Mouse (Mus musculus) C2C12 (cell line): ENCODE results near the gene Kpna7. TPM values are rescaled to one million over a fixed set of nuclear protein-coding genes. Genes with fewer than 3 reads are reported as not detected.
"Not testable (repeated sequence)": the region's sequence is repeated elsewhere in the genome, so short reads cannot be mapped to it uniquely, and the experiment has no call there.

ENCODE experiments used
- H3K27me3 ChIP-seq: one replicate; pipeline ENCODE4 v1.6.1; 2011; ENCODE audit not compliant: control insufficient read depth, insufficient read depth, insufficient read length
- H3K36me3 ChIP-seq: one replicate; pipeline ENCODE4 v1.6.1; 2011; ENCODE audit not compliant: control insufficient read depth, insufficient read depth
- H3K4me3 ChIP-seq: one replicate; pipeline ENCODE4 v1.5.1; 2011; ENCODE audit warnings: mild to moderate bottlenecking, control low read depth; ENCODE audit not compliant: poor library complexity, insufficient read depth, severe bottlenecking
- H3K79me2 ChIP-seq: one replicate; pipeline ENCODE4 v1.6.1; 2011; ENCODE audit not compliant: control insufficient read depth, insufficient read depth
- H3K79me3 ChIP-seq: one replicate; pipeline ENCODE4 v1.6.1; 2011; ENCODE audit warnings: low read depth, control low read depth
- H3ac ChIP-seq: one replicate; pipeline ENCODE3; 2011; ENCODE audit warnings: low read depth; ENCODE audit not compliant: control insufficient read depth, insufficient read length
- CEBPB ChIP-seq: IDR thresholded peaks from one replicate; pipeline ENCODE4 v1.6.1; 2011; ENCODE audit warnings: low read depth, mild to moderate bottlenecking, control low read depth, moderate library complexity
- CTCF ChIP-seq: IDR thresholded peaks from one replicate; pipeline ENCODE4 v1.5.1; 2011; ENCODE audit not compliant: control insufficient read depth, insufficient read depth, insufficient read length
- FOSL1 ChIP-seq: IDR thresholded peaks from one replicate; pipeline ENCODE4 v1.8.0; 2011; ENCODE audit warnings: mild to moderate bottlenecking, low read length; ENCODE audit not compliant: poor library complexity, insufficient read depth, severe bottlenecking
- MAX ChIP-seq: IDR thresholded peaks from one replicate; pipeline ENCODE4 v1.6.1; 2011; ENCODE audit warnings: mild to moderate bottlenecking, control low read depth
- MYOD1 ChIP-seq: IDR thresholded peaks from one replicate; pipeline ENCODE4 v1.6.1; 2011; ENCODE audit warnings: low read depth; ENCODE audit not compliant: control insufficient read depth, insufficient read length
- MYOG ChIP-seq: IDR thresholded peaks from one replicate; pipeline ENCODE4 v1.6.1; 2011; ENCODE audit not compliant: control insufficient read depth, insufficient read length; ENCODE audit errors: extremely low read depth
- USF1 ChIP-seq: IDR thresholded peaks from one replicate; pipeline ENCODE4 v1.6.1; 2011; ENCODE audit warnings: low read depth, mild to moderate bottlenecking, control low read depth, moderate library complexity
- long read RNA-seq, 2 experiments: library from polyadenylated mRNA; unstranded; transcript quantifications; one replicate each; pipeline ENCODE4 v2.0.0; 2019 to 2020
- polyA plus RNA-seq: library from polyadenylated mRNA; unstranded; fragments of >200 nt; fragmentation: generic; extraction: Trizol; gene quantifications from one replicate; pipeline ENCODE4 v1.2.1, GENCODE M21; 2012; ENCODE audit warnings: missing spikeins

Gene Kpna7
- polyA plus RNA-seq = not detected
- long read RNA-seq, experiment 1 = 0 reads
- long read RNA-seq, experiment 2 = 0 reads

GRCm38 (mm10) chr5:145083632-145084451, at the start of gene Kpna7, which contains the start of gene Arpc1a:
Gene Kpna7, minus strand, starts transcription at chr5:145084030.
Gene Arpc1a, plus strand, starts transcription at chr5:145083830.
- peaks cover 43% of the 10 kb centered on the region for H3K79me3 ChIP-seq

DNA sequence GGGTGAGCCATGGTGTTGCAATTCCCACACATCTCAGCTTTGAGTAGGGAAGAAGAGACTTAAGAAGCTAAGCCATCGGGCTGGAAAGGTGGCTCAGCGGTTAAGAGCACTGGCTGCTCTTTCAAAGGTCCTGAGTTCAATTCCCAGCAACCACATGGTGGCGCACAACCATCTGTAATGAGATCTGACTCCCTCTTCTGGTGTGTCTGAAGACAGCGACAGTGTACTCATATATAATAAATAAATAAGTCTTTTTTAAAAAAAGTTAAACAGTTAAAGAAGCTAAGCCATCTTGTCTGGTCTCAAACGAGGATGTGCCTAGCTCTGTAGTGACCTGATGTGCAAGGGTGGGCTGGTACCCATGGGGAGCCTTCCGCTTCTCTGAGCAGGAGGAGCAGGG, 49.4 kb upstream of the Kpna7 start:
- not testable (repeated sequence) for H3K4me3 ChIP-seq, H3ac ChIP-seq, H3K27me3 ChIP-seq
- Histone ChIP-seq H3K36me3 (peaks cover 80% of the 10 kb centered on the region), H3K79me3 (peaks cover 28% of the 10 kb centered on the region), H3K79me2 (peaks cover 53% of the 10 kb centered on the region)

More at GRCm38 (mm10) chr5:145083632-145084451, at the start of gene Kpna7, which contains the start of gene Arpc1a:
- Histone ChIP-seq H3K27me3 (peaks cover 5% of the 10 kb centered on the region), H3K79me2 (peaks cover 51% of the 10 kb centered on the region), H3ac (peak within 1 kb of the TSS; percentile 75), H3K4me3 (peak within 1 kb of the TSS; percentile 55), H3K36me3 (peaks cover 6% of the 10 kb centered on the region)
- TF ChIP-seq CEBPB = no peak
- no peak for TF ChIP-seq CTCF
- no peak for TF ChIP-seq MAX

DNA sequence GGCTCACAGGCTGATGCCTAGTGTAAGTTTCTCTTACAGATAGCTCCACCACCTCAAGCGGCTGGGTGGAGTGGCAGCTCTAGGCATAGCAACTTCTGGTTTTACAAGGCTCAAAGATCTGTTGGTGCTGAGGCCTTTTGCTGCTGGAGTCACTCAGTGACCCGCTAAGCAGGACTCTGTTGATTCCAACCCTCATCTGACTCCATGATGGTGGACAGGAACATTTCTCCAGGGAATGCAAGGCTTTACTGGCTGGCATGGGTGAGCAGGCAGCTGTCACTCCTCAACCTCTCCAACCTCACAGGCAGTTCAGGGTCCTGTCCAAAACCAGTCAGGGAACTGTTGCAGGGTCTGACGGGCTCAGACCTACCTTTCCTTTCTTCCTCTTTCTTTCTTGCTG, 47.2 kb upstream of the Kpna7 start:
- Histone ChIP-seq H3K4me3 (no peak overlapping the region), H3K79me3 (peaks cover 5% of the 10 kb centered on the region), H3K36me3 (peaks cover 87% of the 10 kb centered on the region), H3ac (no peak overlapping the region), H3K79me2 (peaks cover 30% of the 10 kb centered on the region), H3K27me3 (no peaks in the 10 kb centered on the region)
- TF ChIP-seq MYOD1 = no peak
- no peak for TF ChIP-seq MAX
- no peak for TF ChIP-seq USF1
- no peak for TF ChIP-seq CEBPB
- no peak for TF ChIP-seq CTCF
- TF ChIP-seq MYOG = no peak
- TF ChIP-seq FOSL1 = no peak

DNA sequence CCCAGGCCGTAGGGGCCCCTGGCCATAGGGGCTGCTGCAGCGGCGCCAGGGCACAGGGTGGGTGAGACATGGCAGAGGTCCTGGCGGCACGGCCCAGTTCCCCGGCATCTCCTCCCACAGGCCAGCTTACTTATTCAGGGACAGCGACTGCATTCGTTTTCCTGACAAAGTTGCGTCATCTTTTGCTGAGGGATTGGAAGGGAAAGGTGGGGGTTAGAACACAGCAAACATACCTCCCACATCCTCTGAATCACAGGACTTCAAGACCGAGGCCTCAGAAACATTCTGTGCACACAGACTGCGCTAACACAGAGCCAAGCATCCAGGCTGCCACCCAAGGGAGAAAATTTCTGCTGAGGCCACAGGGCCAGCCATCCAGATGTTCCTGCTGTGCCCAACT, 46.4 kb upstream of the Kpna7 start:
- Histone ChIP-seq H3K4me3 (no peak overlapping the region), H3K79me2 (peaks cover 22% of the 10 kb centered on the region), H3ac (no peak overlapping the region), H3K27me3 (no peaks in the 10 kb centered on the region), H3K36me3 (peaks cover 86% of the 10 kb centered on the region), H3K79me3 (peaks cover 5% of the 10 kb centered on the region)
- no peak for TF ChIP-seq MYOD1
- TF ChIP-seq CEBPB = peak; percentile 48
- no peak for TF ChIP-seq FOSL1

- H3K4me3 ChIP-seq, H3K27me3 ChIP-seq, H3K79me3 ChIP-seq, H3ac ChIP-seq: not testable (repeated sequence)
- Histone ChIP-seq H3K79me2 (peaks cover 18% of the 10 kb centered on the region), H3K36me3 (peaks cover 86% of the 10 kb centered on the region)
These were observed 45.9 kb upstream of the Kpna7 start for GRCm38 (mm10) chr5:145129773-145130172.

DNA sequence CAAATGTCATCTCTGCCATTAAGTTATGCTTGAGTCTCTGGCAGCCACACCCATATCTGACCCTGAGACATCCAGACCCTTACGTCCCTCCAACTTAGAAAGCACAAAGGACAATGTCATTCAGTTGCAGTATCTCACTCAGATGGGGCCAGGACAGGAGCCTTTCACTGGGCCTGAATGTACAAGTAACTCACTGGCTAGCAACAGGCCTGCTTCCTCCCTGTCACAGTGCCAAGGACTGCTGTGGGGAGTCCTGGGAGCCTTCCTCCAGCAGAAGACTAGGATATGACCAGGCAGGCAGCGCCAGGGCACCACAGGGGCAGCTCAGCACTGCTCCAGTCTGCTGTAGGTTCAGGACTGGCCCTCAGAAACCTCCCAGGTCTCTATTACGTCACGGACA, 45.3 kb upstream of the Kpna7 start:
- H3K27me3 ChIP-seq = no peaks in the 10 kb centered on the region
- peaks cover 86% of the 10 kb centered on the region for H3K36me3 ChIP-seq
- no peak overlapping the region for H3ac ChIP-seq
- peaks cover 11% of the 10 kb centered on the region for H3K79me2 ChIP-seq
- TF ChIP-seq MYOD1 (no peak), USF1 (no peak), MAX (no peak), CTCF (no peak), MYOG (no peak), CEBPB (no peak), FOSL1 (no peak)
- H3K4me3 ChIP-seq = no peak overlapping the region
- H3K79me3 ChIP-seq = peaks cover 2% of the 10 kb centered on the region

- H3K79me2 ChIP-seq = peaks cover 11% of the 10 kb centered on the region
- no peak overlapping the region for H3K4me3 ChIP-seq
- H3K27me3 ChIP-seq = no peaks in the 10 kb centered on the region
- no peak for TF ChIP-seq USF1
- no peak for TF ChIP-seq CEBPB
- no peak for TF ChIP-seq MYOG
- TF ChIP-seq MYOD1 = no peak
- TF ChIP-seq CTCF = no peak
- no peak for TF ChIP-seq MAX
- TF ChIP-seq FOSL1 = no peak
- peaks cover 5% of the 10 kb centered on the region for H3K79me3 ChIP-seq
- H3ac ChIP-seq = no peak overlapping the region
- H3K36me3 ChIP-seq = peaks cover 84% of the 10 kb centered on the region
These were observed 42.8 kb upstream of the Kpna7 start for GRCm38 (mm10) chr5:145126580-145126979.
